Mouse (Mus musculus) layer of hippocampus, postnatal 36 days (tissue): ENCODE data around the gene Amph. TPM values are rescaled to one million over a fixed set of nuclear protein-coding genes. Genes with fewer than 3 reads are reported as not detected.
"Not testable (repeated sequence)": the region's sequence is repeated elsewhere in the genome, so short reads cannot be mapped to it uniquely, and the experiment has no call there.

Source experiments
- DNase-seq, 2 experiments: peaks; one replicate each; pipeline ENCODE4 v3.0.0; 2022
- total RNA-seq, 2 experiments: library from RNA; stranded (reverse); gene quantifications; 2 replicates each; pipeline ENCODE4 v1.2.3; 2021

The Amph gene
- total RNA-seq, 2 experiments from 2014 or later = 229 to 251 TPM

- DNase-seq = no peak
These were observed 77.9 kb downstream of the Amph start for GRCm38 (mm10) chr13:19025906-19026305.

- no peak for DNase-seq
These were observed 78.9 kb downstream of the Amph start for GRCm38 (mm10) chr13:19026923-19027322.

- peak; percentile 51 to 62 for DNase-seq
These were observed 79.9 kb downstream of the Amph start for GRCm38 (mm10) chr13:19027766-19028350.

DNA sequence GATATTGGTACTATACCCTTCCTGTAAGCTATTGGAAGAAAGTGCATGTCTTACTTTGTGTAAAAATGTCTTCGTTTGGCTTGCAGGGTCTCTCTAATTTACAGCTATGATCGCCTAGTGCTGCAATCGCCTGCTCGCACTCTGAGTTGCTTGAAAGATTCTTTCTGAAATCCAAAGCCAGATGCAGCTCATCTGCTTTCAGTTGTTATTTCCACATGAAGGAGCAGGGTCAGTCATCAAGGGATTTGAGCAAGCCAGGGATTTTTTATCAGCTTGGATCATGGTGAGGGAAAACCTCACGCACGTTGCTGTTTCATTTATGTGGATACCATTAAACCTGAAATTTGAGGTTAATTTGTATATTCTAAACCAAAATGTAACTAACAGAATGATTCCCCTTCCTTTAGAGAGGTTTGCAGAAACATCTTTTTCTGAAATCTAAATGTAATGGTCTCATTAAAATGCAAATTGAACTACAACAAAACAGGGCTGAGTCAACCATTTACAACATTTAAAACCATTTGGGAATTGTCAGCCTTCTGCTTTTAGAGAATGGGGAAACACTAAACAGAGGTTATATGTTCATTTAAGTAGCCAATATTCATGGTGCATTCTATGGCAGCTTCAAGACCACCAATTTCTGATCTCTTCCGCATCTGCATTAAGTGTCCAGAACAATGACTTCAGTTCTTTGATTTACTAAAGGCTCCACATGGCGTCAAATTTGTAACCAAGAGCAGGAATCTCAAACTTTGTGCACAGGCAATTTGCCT is 84.1 kb downstream of the Amph start:
- no peak for DNase-seq

DNA sequence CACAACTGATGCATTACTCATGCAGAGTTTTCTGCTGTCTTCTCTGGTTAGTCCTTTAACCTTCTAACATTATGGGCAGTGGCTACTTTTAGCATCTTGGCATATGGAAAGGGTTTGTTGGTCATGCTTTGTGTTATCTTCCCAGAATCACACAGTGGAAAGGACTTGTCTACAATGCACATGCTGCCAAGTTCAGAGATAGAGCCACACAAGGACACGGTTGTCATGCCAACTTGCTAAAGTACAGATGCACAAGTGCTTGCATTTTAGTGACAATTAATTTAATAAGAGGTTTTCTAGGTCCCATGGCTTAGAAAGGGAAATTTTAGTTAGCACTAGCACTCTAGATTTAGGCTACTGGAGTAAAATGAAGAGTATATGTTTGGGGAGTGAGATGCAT is 104.1 kb downstream of the Amph start:
- DNase-seq = no peak

- DNase-seq = no peak
These were observed 106.5 kb downstream of the Amph start for GRCm38 (mm10) chr13:19054504-19054903.

GRCm38 (mm10) chr13:19072261-19072660 is 124.3 kb downstream of the Amph start:
- no peak for DNase-seq

DNA sequence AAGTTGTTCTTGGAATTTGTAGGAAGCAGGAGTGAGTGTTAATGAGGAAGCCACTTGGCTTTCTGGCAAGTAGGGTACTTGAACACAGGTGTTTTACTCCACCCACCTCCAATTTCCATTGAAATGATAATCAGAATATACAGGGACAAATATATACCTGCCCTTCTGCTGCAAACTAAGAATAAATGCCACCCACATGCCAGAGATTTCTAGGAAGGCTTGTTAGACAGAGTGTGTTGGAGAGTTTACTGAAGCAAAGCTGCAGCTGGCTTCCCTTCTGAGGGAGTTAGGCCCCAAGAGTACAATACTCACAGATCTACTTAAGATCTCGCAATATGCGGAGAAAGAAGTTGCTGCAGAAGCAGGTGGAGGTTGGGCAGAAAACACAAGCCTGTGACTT is 129.4 kb downstream of the Amph start:
- no peak for DNase-seq

DNA sequence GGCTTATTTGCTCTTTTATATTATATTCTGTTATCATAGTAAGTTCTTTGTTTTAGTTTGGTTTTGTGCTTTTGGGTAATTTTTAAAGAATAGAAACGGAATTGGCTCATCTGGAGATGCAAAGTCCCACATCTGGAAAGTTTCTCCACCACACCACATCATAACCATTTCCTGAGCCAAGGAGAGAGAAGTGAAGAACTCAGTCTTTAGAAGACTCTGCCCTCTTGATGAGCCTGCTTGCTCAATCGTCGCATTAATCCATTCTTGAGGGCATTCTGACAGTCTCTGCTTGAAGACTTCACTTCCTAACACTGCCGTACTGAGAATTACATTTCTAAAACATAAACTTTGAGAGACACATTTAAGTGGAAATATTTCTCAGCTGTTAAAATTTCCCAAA is 133.9 kb downstream of the Amph start:
- DNase-seq = no peak

GRCm38 (mm10) chr13:19094571-19094970 is 146.6 kb downstream of the Amph start:
- DNase-seq = no peak

GRCm38 (mm10) chr13:19097117-19097516 is 149.1 kb downstream of the Amph start:
- no peak for DNase-seq

DNA sequence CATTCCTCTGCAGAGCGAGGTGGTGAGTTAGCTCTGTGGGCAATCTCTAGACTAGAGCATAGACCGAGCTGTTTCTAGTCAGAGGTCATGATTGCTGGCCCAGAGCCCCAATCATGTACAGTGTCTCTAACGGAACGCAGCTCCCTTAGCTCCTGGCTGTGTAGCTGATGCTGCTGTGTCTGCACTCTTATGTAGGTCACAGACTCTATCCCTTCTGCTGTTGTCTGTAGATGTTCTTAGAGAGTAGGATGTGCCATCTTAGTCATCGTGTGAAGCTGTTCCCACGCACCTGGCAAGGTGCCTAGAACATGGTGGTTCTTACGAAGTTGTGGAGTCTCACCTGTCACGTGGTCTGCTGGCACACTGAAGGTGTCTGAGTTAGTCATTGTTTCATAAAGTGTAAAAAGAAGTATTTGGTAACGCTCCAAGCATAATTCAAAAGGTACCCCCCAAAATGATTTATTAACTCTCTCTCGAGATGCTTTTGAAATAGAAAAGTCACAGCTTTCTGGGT is 153.9 kb downstream of the Amph start:
- DNase-seq = peak; percentile 65 to 71

- no peak for DNase-seq
These were observed 158.4 kb downstream of the Amph start for GRCm38 (mm10) chr13:19106418-19106817.

- no peak for DNase-seq
These were observed 161.3 kb downstream of the Amph start for GRCm38 (mm10) chr13:19109331-19109730.

GRCm38 (mm10) chr13:19113034-19113922 is 165.3 kb downstream of the Amph start:
- no peak for DNase-seq

- not testable (repeated sequence) for DNase-seq
These were observed 166.8 kb downstream of the Amph start for GRCm38 (mm10) chr13:19114761-19115160.

GRCm38 (mm10) chr13:19126912-19127552 is 179.0 kb downstream of the Amph start:
- DNase-seq = no peak

DNA sequence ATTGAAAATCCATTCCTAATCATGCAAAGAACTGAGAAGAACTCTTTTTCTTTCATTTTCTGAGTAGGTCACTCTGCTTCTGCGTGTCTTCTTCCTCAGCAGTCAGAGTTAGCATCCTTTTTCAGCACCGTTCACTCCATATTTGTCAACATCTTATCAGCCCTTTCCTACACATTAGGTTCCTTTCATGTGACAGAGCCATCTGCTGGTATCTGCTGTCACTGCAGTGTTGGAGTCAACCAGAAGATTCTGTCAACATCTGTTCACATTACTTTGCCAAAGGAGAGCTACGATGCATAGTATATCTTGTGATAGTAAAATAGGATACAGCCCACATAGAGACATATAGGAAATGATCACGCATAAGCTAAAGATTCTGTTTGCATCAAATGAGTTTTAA is 185.8 kb downstream of the Amph start:
- DNase-seq = peak in 1 of 2 experiments; percentile 38

GRCm38 (mm10) chr13:19137212-19137611 is 189.2 kb downstream of the Amph start:
- no peak for DNase-seq

GRCm38 (mm10) chr13:19137932-19138331 is 189.9 kb downstream of the Amph start:
- no peak for DNase-seq

GRCm38 (mm10) chr13:19138550-19138949 is 190.5 kb downstream of the Amph start:
- DNase-seq = no peak

- no peak for DNase-seq
These were observed 191.1 kb downstream of the Amph start for GRCm38 (mm10) chr13:19139104-19139503.
